1 mouse cellular context compared by ENCODE assay signal in genomic region chr1:87282413-87282788, GRCm38 (mm10).
TF ChIP-seq lines count a peak whose summit lies in the region.

No protein-coding gene starts in this region.

TF ChIP-seq in MEL, 35 proteins besides CTCF, POLR2A, EP300 and RAD21 (continued from another document):
- no peak for TF ChIP-seq TCF12 (IDR thresholded peaks at IDR 0.05; ENCODE audit: low read depth, low read length)
- no peak for TF ChIP-seq ZC3H11A (IDR thresholded peaks at IDR 0.05; ENCODE audit: low read depth, low read length)
- TF ChIP-seq MYB (IDR thresholded peaks at IDR 0.05; ENCODE audit: low read depth, low read length), result no peak
TF ChIP-seq in MEL: peak in this region for 0.
